Mouse (Mus musculus) ovary, adult 2 months (tissue): ENCODE data around the gene Coro1a. TPM values are rescaled to one million over a fixed set of nuclear protein-coding genes. Genes with fewer than 3 reads are reported as not detected.

Source experiments
- polyA plus RNA-seq: library from polyadenylated mRNA; depleted of rRNA; stranded (reverse); fragments of >200 nt; gene quantifications from 2 replicates; pipeline ENCODE4 v1.2.3, GENCODE M21; 2012; rRNA removed

The Coro1a gene
- 68.2 and 90.8 TPM in 2 replicates for polyA plus RNA-seq

GRCm38 (mm10) chr7:126707442-126708174, at the start of gene Coro1a:
Gene Coro1a, minus strand, starts transcription at chr7:126707787.

GRCm38 (mm10) chr7:126695631-126696207, 11.9 kb downstream of the Coro1a start, which contains the start of gene Slx1b:
Gene Slx1b, minus strand, starts transcription at chr7:126695784.

GRCm38 (mm10) chr7:126695210-126695611, 12.4 kb downstream of the Coro1a start, which contains the start of gene Bola2:
Gene Bola2, plus strand, starts transcription at chr7:126695401.

GRCm38 (mm10) chr7:126676207-126676606, 31.4 kb downstream of the Coro1a start, which contains the start of gene Sult1a1:
Gene Sult1a1, minus strand, starts transcription at chr7:126676432.

Other genes with a start within 250 kb of the Coro1a start
- gene Atp2a1, start 244.7 kb downstream of the Coro1a start, polyA plus RNA-seq, result 0.43 and 0.92 TPM in 2 replicates
- 73.4 and 90.0 TPM in 2 replicates for gene Sh2b1, start 232.4 kb downstream of the Coro1a start, polyA plus RNA-seq
- 160 and 171 TPM in 2 replicates for gene Tufm, start 220.4 kb downstream of the Coro1a start, polyA plus RNA-seq
- 261 and 386 TPM in 2 replicates for gene Atxn2l, start 204.3 kb downstream of the Coro1a start, polyA plus RNA-seq
- 143 and 153 TPM in 2 replicates for gene Eif3c, start 141.4 kb downstream of the Coro1a start, polyA plus RNA-seq
- gene Apobr, start 122.8 kb downstream of the Coro1a start, polyA plus RNA-seq, result 5.2 and 5.6 TPM in 2 replicates
- gene Cln3, start 122.0 kb downstream of the Coro1a start, polyA plus RNA-seq, result 93.1 and 135 TPM in 2 replicates
- gene Il27, start 112.8 kb downstream of the Coro1a start, polyA plus RNA-seq, result 0.42 TPM in 1 of 2 replicates, not detected in the other
- gene Nupr1, start 76.9 kb downstream of the Coro1a start, polyA plus RNA-seq, result 135 and 164 TPM in 2 replicates
- gene Sgf29, start 58.5 kb downstream of the Coro1a start, polyA plus RNA-seq, result 53.8 and 56.8 TPM in 2 replicates
- gene Sult1a1, start 31.4 kb downstream of the Coro1a start, polyA plus RNA-seq, result 36.6 and 41.1 TPM in 2 replicates
- 71.6 and 99.0 TPM in 2 replicates for gene Bola2, start 12.4 kb downstream of the Coro1a start, polyA plus RNA-seq
- 35.0 and 35.2 TPM in 2 replicates for gene Slx1b, start 12.0 kb downstream of the Coro1a start, polyA plus RNA-seq
- 270 and 291 TPM in 2 replicates for gene Mapk3, start 51.8 kb upstream of the Coro1a start, polyA plus RNA-seq
- 16.7 and 25.4 TPM in 2 replicates for gene Gdpd3, start 58.5 kb upstream of the Coro1a start, polyA plus RNA-seq
- gene Ypel3, start 69.2 kb upstream of the Coro1a start, polyA plus RNA-seq, result 456 and 506 TPM in 2 replicates
- 3.5 and 5.3 TPM in 2 replicates for gene Tbx6, start 73.7 kb upstream of the Coro1a start, polyA plus RNA-seq
- gene Ppp4c, start 84.7 kb upstream of the Coro1a start, polyA plus RNA-seq, result 245 and 279 TPM in 2 replicates
- 8.3 and 9.0 TPM in 2 replicates for gene Fam57b, start 89.9 kb upstream of the Coro1a start, polyA plus RNA-seq
- gene 4930451I11Rik, start 123.9 kb upstream of the Coro1a start, polyA plus RNA-seq, result not detected in 2 replicates
- gene Doc2a, start 139.6 kb upstream of the Coro1a start, polyA plus RNA-seq, result 0.12 and 0.45 TPM in 2 replicates
- 11.2 and 13.2 TPM in 2 replicates for gene Hirip3, start 154.2 kb upstream of the Coro1a start, polyA plus RNA-seq
- 82.1 and 86.8 TPM in 2 replicates for gene Ino80e, start 154.6 kb upstream of the Coro1a start, polyA plus RNA-seq
- 167 and 168 TPM in 2 replicates for gene Taok2, start 176.9 kb upstream of the Coro1a start, polyA plus RNA-seq
- 86.4 and 116 TPM in 2 replicates for gene Tmem219, start 215.1 kb upstream of the Coro1a start, polyA plus RNA-seq
- gene Kctd13, start 221.1 kb upstream of the Coro1a start, polyA plus RNA-seq, result 44.3 and 45.2 TPM in 2 replicates
- gene Asphd1, start 241.8 kb upstream of the Coro1a start, polyA plus RNA-seq, result 0.18 and 0.73 TPM in 2 replicates
- 12.3 and 14.6 TPM in 2 replicates for gene Sez6l2, start 242.8 kb upstream of the Coro1a start, polyA plus RNA-seq